ENCODE assay signal across 18 mouse cellular contexts in genomic region chr2:160530377-160530776, GRCm38 (mm10).
DNase-seq lines count a peak whose midpoint lies in the region; ATAC-seq and TF ChIP-seq lines count a peak whose summit lies in the region.
"Had no signal": no experiment of that assay in that cellular context is flagged by ENCODE, and none has a peak within 500 bp of the region (broad histone marks: within the 10 kb centered on the region; RNA-seq: fewer than 3 reads in every experiment).

No protein-coding gene starts in this region.

- no peaks in the 10 kb centered on the region for H3K9me3 ChIP-seq in heart, embryonic 11.5 days (replicated peaks; ENCODE audit: control insufficient read depth, low read length)
- no peaks in the 10 kb centered on the region for H3K9me3 ChIP-seq in embryonic facial prominence, embryonic 10.5 days
- no peaks in the 10 kb centered on the region for H3K9me3 ChIP-seq in limb, embryonic 14.5 days (ENCODE audit: control insufficient read depth, low read length)
- no peaks in the 10 kb centered on the region for H3K9me3 ChIP-seq in forebrain, postnatal 0 days (ENCODE audit: low read length)
- H3K9me3 ChIP-seq: embryonic facial prominence, embryonic 15.5 days; midbrain, embryonic 12.5 days had no signal

- no peaks in the 10 kb centered on the region for H3K36me3 ChIP-seq in heart, embryonic 11.5 days (ENCODE audit: control insufficient read depth, insufficient read depth, low read length)
- H3K36me3 ChIP-seq in kidney, adult 2 months (ENCODE audit: control insufficient read depth, insufficient read depth, low read length), result no peaks in the 10 kb centered on the region
- H3K36me3 ChIP-seq in embryonic facial prominence, embryonic 10.5 days (replicated peaks), result no peaks in the 10 kb centered on the region
- H3K36me3 ChIP-seq in limb, embryonic 14.5 days (ENCODE audit: control insufficient read depth, insufficient read depth, low read length), result no peaks in the 10 kb centered on the region
- H3K36me3 ChIP-seq in forebrain, postnatal 0 days (ENCODE audit: insufficient read depth), result no peaks in the 10 kb centered on the region
- H3K36me3 ChIP-seq: embryonic facial prominence, embryonic 15.5 days; midbrain, embryonic 12.5 days had no signal

- 53% methylated on average over 3 of the region's 3 CpGs for WGBS in heart, embryonic 11.5 days (ENCODE audit: insufficient replicate concordance)
- 38% methylated on average over 3 of the region's 3 CpGs for WGBS in kidney, adult 2 months
- 38% methylated on average over 3 of the region's 3 CpGs for WGBS in embryonic facial prominence, embryonic 10.5 days
- WGBS in limb, embryonic 14.5 days, result 15% methylated on average over 3 of the region's 3 CpGs
- WGBS in forebrain, postnatal 0 days, result 69% methylated on average over 3 of the region's 3 CpGs

- no peak for TF ChIP-seq POLR2A in kidney, adult 2 months (IDR thresholded peaks at IDR 0.05; ENCODE audit: low read depth, low read length)
- TF ChIP-seq POLR2A in limb, embryonic 14.5 days (IDR thresholded peaks at IDR 0.05; ENCODE audit: borderline replicate concordance, extremely low read depth, insufficient read depth, insufficient read length), result no peak

- TF ChIP-seq CTCF in kidney, adult 2 months (conservative IDR thresholded peaks at IDR 0.05; ENCODE audit: insufficient read depth, insufficient read length, low read depth, low read length), result no peak
- no peak for TF ChIP-seq CTCF in forebrain, postnatal 0 days (IDR thresholded peaks at IDR 0.05; ENCODE audit: low read depth)

- H3K4me2 ChIP-seq in heart, embryonic 11.5 days, result no peak overlapping the region
- H3K4me2 ChIP-seq in limb, embryonic 14.5 days (replicated peaks; ENCODE audit: low read depth, low read length, severe bottlenecking), result no peak overlapping the region
- no peak overlapping the region for H3K4me2 ChIP-seq in forebrain, postnatal 0 days (ENCODE audit: low read depth)
- H3K4me2 ChIP-seq: embryonic facial prominence, embryonic 15.5 days; midbrain, embryonic 12.5 days had no signal

- peak; percentile 96 for DNase-seq in heart, adult 11 months
- DNase-seq in kidney, adult 2 months, result peak; percentile 1
- DNase-seq in kidney, postnatal 25 days, result no peak
- DNase-seq in embryonic facial prominence, embryonic 10.5 days (ENCODE audit: low spot score), result peak; percentile 36
- DNase-seq in limb, embryonic 14.5 days (ENCODE audit: low spot score), result peak; percentile 41
- DNase-seq in forebrain, postnatal 0 days, result no peak
- DNase-seq in layer of hippocampus, adult 11-12 months (ENCODE audit: low spot score), result no peak
- DNase-seq: adrenal gland, postnatal 25 days; cerebellum, postnatal 10 days; liver; lung, adult 18-20 months; lung, postnatal 4 days; thymus, postnatal 36 days had no signal

- ATAC-seq in heart, embryonic 11.5 days (replicated peaks; ENCODE audit: insufficient number of reproducible peaks, low FRiP score, low TSS enrichment), result no peak; the same call in 1 of the 2 replicates
- ATAC-seq in limb, embryonic 14.5 days (ENCODE audit: low FRiP score, low read depth), result peak; percentile 41; the same call in 1 of the 2 replicates
- no peak for ATAC-seq in forebrain, postnatal 0 days
- ATAC-seq: CD4-positive, CD25-positive, alpha-beta regulatory T cell, adult 4 months; intestine, embryonic 16.5 days had no signal

- no peak overlapping the region for H3K4me3 ChIP-seq in heart, embryonic 11.5 days (ENCODE audit: low read depth, low read length)
- no peak overlapping the region for H3K4me3 ChIP-seq in kidney, adult 2 months (ENCODE audit: insufficient read depth, low read depth, low read length)
- H3K4me3 ChIP-seq in embryonic facial prominence, embryonic 10.5 days, result no peak overlapping the region
- H3K4me3 ChIP-seq in limb, embryonic 14.5 days (replicated peaks; ENCODE audit: low read length), result no peak overlapping the region
- H3K4me3 ChIP-seq in forebrain, postnatal 0 days (ENCODE audit: low read depth, low read length), result no peak overlapping the region
- H3K4me3 ChIP-seq: embryonic facial prominence, embryonic 15.5 days; midbrain, embryonic 12.5 days had no signal

- H3K27ac ChIP-seq in heart, embryonic 11.5 days (ENCODE audit: low read depth, low read length), result no peak overlapping the region
- no peak overlapping the region for H3K27ac ChIP-seq in kidney, adult 2 months (ENCODE audit: insufficient read depth, low read depth, low read length)
- no peak overlapping the region for H3K27ac ChIP-seq in embryonic facial prominence, embryonic 10.5 days (replicated peaks)
- H3K27ac ChIP-seq in limb, embryonic 14.5 days (replicated peaks; ENCODE audit: low read depth, low read length), result no peak overlapping the region
- no peak overlapping the region for H3K27ac ChIP-seq in forebrain, postnatal 0 days (ENCODE audit: low read depth, low read length)
- H3K27ac ChIP-seq: embryonic facial prominence, embryonic 15.5 days; midbrain, embryonic 12.5 days had no signal

- H3K9ac ChIP-seq in heart, embryonic 11.5 days (ENCODE audit: low read depth, low read length), result no peak overlapping the region
- no peak overlapping the region for H3K9ac ChIP-seq in limb, embryonic 14.5 days (ENCODE audit: low read depth, low read length, severe bottlenecking)
- no peak overlapping the region for H3K9ac ChIP-seq in forebrain, postnatal 0 days
- H3K9ac ChIP-seq: embryonic facial prominence, embryonic 15.5 days; midbrain, embryonic 12.5 days had no signal

- H3K27me3 ChIP-seq in heart, embryonic 11.5 days (ENCODE audit: control insufficient read depth, insufficient read depth, low read length), result no peaks in the 10 kb centered on the region
- no peaks in the 10 kb centered on the region for H3K27me3 ChIP-seq in kidney, adult 2 months (replicated peaks; ENCODE audit: control insufficient read depth, insufficient read depth, low read length)
- peaks cover 16% of the 10 kb centered on the region for H3K27me3 ChIP-seq in embryonic facial prominence, embryonic 10.5 days (replicated peaks; ENCODE audit: low read depth, poor library complexity, severe bottlenecking)
- no peaks in the 10 kb centered on the region for H3K27me3 ChIP-seq in limb, embryonic 14.5 days (ENCODE audit: control insufficient read depth, insufficient read depth, low read length)
- H3K27me3 ChIP-seq in forebrain, postnatal 0 days (ENCODE audit: insufficient read depth, low read length), result no peaks in the 10 kb centered on the region
- H3K27me3 ChIP-seq: embryonic facial prominence, embryonic 15.5 days; midbrain, embryonic 12.5 days had no signal

- H3K4me1 ChIP-seq in heart, embryonic 11.5 days (ENCODE audit: control insufficient read depth, insufficient read depth, low read length), result no peaks in the 10 kb centered on the region
- no peaks in the 10 kb centered on the region for H3K4me1 ChIP-seq in kidney, adult 2 months (ENCODE audit: control insufficient read depth, insufficient read depth, low read length)
- H3K4me1 ChIP-seq in embryonic facial prominence, embryonic 10.5 days, result peaks cover 38% of the 10 kb centered on the region
- peaks cover 10% of the 10 kb centered on the region for H3K4me1 ChIP-seq in limb, embryonic 14.5 days (ENCODE audit: control insufficient read depth, insufficient read depth, low read length)
- H3K4me1 ChIP-seq in forebrain, postnatal 0 days (ENCODE audit: insufficient read depth), result no peaks in the 10 kb centered on the region

Comparison
In these comparisons a context has a peak if more than half of its experiments do, and no peak if none do; other contexts are left out.
1. DNase-seq: peak in heart, adult 11 months (single experiment), kidney, adult 2 months (single experiment), embryonic facial prominence, embryonic 10.5 days (single experiment) and limb, embryonic 14.5 days (single experiment); none in kidney, postnatal 25 days (0 of 2), forebrain, postnatal 0 days (single experiment) and layer of hippocampus, adult 11-12 months (single experiment).